Mouse (Mus musculus): ENCODE results near the gene Scrg1.
A peak's percentile ranks its signal among the peaks of the same experiment; 100 is the strongest.
"Not testable (repeated sequence)": the region's sequence is repeated elsewhere in the genome, so short reads cannot be mapped to it uniquely, and the experiment has no call there.

The Scrg1 gene

GRCm38 (mm10) chr8:57455765-57456164, at the start of gene Scrg1:
Gene Scrg1, plus strand, starts transcription at chr8:57455923.
- DNase-seq (ENCODE audit: low read depth), result no peak

- no peak for DNase-seq (ENCODE audit: low read depth)
Measured at GRCm38 (mm10) chr8:57406366-57406765, 49.4 kb upstream of the Scrg1 start.

- DNase-seq (ENCODE audit: low read depth), result no peak
Measured at GRCm38 (mm10) chr8:57409333-57409732, 46.4 kb upstream of the Scrg1 start.

GRCm38 (mm10) chr8:57409779-57410472, 45.8 kb upstream of the Scrg1 start:
- DNase-seq (ENCODE audit: low read depth), result no peak

GRCm38 (mm10) chr8:57410473-57410863, 45.3 kb upstream of the Scrg1 start:
- no peak for DNase-seq (ENCODE audit: low read depth)

GRCm38 (mm10) chr8:57411366-57411765, 44.4 kb upstream of the Scrg1 start:
- no peak for DNase-seq (ENCODE audit: low read depth)

GRCm38 (mm10) chr8:57416827-57417226, 38.9 kb upstream of the Scrg1 start:
- DNase-seq (ENCODE audit: low read depth), result no peak

GRCm38 (mm10) chr8:57426074-57426473, 29.6 kb upstream of the Scrg1 start:
- peak; percentile 63 for DNase-seq (ENCODE audit: low read depth)

- DNase-seq (ENCODE audit: low read depth), result peak; percentile 70
Measured at GRCm38 (mm10) chr8:57427581-57428366, 27.9 kb upstream of the Scrg1 start.

- no peak for DNase-seq (ENCODE audit: low read depth)
Measured at GRCm38 (mm10) chr8:57428566-57428965, 27.2 kb upstream of the Scrg1 start.

GRCm38 (mm10) chr8:57429166-57429887, 26.4 kb upstream of the Scrg1 start:
- peak; percentile 78 for DNase-seq (ENCODE audit: low read depth)

- DNase-seq (ENCODE audit: low read depth), result not testable (repeated sequence)
Measured at GRCm38 (mm10) chr8:57429888-57430274, 25.8 kb upstream of the Scrg1 start.

GRCm38 (mm10) chr8:57430901-57431300, 24.8 kb upstream of the Scrg1 start:
- no peak for DNase-seq (ENCODE audit: low read depth)

- peak; percentile 14 for DNase-seq (ENCODE audit: low read depth)
Measured at GRCm38 (mm10) chr8:57432802-57433201, 22.9 kb upstream of the Scrg1 start.

- DNase-seq (ENCODE audit: low read depth), result peak; percentile 29
Measured at GRCm38 (mm10) chr8:57435768-57436436, 19.8 kb upstream of the Scrg1 start.

GRCm38 (mm10) chr8:57436437-57436796, 19.3 kb upstream of the Scrg1 start:
- DNase-seq (ENCODE audit: low read depth), result no peak

GRCm38 (mm10) chr8:57441131-57441530, 14.6 kb upstream of the Scrg1 start:
- DNase-seq (ENCODE audit: low read depth), result no peak

- no peak for DNase-seq (ENCODE audit: low read depth)
Measured at GRCm38 (mm10) chr8:57441556-57441955, 14.2 kb upstream of the Scrg1 start.

GRCm38 (mm10) chr8:57443289-57443688, 12.4 kb upstream of the Scrg1 start:
- DNase-seq (ENCODE audit: low read depth), result no peak

- DNase-seq (ENCODE audit: low read depth), result not testable (repeated sequence)
Measured at GRCm38 (mm10) chr8:57445901-57446300, 9.8 kb upstream of the Scrg1 start.

- DNase-seq (ENCODE audit: low read depth), result no peak
Measured at GRCm38 (mm10) chr8:57450726-57451125, 5.0 kb upstream of the Scrg1 start.

GRCm38 (mm10) chr8:57451896-57452295, 3.8 kb upstream of the Scrg1 start:
- no peak for DNase-seq (ENCODE audit: low read depth)
